Mouse (Mus musculus) c-Kit-negative CD71-positive TER-119-positive erythroid progenitor cells, embryonic 14.5 days (primary cell): Measurements from ENCODE around the gene Spag17.

Experiments used
- DNase-seq: peaks from one replicate; pipeline ENCODE4 v3.0.0-alpha.2; 2013; ENCODE audit warnings: low read depth, low spot score

The Spag17 gene

DNA sequence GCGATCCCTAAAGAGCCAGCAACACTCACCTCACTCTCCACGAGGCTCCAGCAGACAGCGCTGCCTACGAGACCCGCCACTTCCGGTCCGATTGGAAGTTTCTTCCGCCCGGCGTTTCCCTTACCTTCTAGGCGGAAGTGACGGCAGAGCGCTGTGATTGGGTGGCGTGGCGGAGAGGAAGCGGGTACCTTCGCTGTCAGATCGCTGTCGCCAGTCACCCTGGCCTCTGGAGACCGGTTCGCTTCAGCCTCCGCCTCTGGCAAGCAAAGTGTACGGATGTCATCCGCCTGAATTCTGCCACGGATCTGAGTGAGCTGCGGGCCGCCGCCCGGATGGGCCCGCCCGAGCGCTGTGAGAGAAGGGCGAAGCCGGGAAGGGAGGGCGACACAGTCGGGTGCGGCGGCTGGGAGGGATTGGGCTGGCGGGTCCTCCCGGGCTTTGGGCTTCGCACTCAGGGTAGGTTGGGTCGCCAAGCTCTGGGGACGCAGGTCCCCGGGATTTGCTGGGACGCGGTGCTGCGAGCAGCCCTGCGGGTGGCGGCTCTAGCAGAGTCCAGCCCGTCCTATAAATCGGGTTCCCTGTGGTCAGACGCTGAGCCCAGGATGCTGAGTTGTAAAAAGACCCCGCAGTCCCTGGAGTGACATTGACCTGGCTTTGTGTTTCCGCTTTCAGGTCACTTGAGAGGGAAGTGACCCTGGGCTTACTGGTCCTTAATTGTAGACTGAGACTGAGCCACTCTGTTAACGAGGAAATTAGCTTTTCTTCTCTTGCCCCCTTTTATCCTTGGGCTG, 277.3 kb downstream of the Spag17 start, which contains the start of the genes Gdap2 and Wdr3:
Gene Gdap2, plus strand, starts transcription at position 67 of the 791 bp plus-strand sequence.
Gene Wdr3, minus strand, starts transcription at position 93 of the 791 bp plus-strand sequence.
- peak; percentile 88 for DNase-seq

DNA sequence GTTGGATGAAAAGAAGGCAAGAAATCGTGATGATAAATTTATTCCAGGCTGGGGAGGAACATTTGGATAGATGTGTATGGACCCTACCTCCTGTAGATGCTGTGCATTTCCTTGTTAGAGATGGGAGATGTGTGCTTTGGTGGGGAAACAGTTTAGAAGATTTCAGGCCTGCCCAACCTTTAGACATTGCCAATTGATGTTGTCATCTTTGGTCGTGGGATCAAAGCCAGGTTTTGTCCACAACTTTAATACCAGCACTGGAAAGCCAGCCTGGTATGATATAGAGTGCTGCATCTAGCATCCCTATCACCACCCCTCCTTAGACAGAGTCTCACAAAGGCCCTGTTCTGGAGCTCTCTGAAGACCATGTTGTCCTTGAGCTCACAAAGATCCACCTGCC, 278.4 kb downstream of the Spag17 start:
- DNase-seq: no peak

DNA sequence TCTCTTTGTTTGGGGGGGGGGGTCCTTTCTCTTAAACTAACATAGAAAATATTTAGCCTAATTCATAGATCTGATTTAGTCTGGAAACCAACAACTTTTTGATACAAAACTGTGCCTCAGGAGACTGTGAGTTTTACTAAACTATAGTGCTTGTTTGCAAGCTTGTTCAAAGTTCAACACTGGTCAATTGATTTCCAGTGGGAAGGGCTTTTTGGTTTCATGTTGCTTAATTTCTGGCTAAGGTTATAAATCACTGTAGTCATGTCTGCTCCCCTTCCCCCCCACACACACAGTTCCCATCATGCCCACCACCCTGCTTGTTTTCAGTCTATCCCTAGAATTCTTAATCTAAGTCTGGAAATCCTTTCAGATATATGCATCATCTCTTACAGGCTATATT, 279.8 kb downstream of the Spag17 start:
- DNase-seq: no peak

DNA sequence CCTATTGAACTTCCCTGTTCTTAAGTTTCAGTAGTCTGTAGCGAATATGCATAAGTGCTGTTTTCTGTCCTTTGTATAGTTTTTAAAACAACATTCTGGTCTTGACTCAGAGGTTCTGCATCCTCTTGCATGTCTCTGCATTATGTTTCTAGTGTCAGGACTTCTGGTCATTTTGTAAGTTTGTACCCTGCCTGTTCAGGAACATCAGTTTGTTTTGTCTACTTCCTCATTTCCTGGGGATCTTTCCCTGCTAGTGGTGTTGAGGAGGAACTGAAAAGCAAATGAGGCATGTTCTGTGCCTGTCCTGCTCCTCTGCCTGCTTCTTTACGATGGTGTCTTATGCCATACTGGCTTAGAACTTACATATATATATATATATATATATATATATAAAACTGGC, 290.8 kb downstream of the Spag17 start:
- DNase-seq: no peak

DNA sequence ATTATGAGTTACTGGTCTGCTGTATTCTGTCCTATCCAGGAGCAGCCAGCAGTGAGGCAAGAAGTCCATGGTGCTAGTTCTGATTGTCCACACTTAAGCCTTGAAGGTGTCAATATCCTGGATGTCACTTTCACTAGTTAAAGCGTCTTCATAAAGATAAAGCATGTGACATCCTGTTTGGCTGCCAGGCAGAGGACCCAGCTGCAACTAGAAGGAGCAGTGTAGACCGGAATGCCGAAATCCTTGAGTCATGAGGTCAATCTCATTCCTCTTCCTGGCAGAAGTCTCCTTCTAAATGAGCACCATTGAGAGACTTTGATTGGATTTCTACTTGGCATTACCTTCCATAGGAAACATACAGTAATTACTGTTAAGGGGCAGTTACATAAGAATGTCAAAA, 295.3 kb downstream of the Spag17 start:
- DNase-seq: no peak

DNA sequence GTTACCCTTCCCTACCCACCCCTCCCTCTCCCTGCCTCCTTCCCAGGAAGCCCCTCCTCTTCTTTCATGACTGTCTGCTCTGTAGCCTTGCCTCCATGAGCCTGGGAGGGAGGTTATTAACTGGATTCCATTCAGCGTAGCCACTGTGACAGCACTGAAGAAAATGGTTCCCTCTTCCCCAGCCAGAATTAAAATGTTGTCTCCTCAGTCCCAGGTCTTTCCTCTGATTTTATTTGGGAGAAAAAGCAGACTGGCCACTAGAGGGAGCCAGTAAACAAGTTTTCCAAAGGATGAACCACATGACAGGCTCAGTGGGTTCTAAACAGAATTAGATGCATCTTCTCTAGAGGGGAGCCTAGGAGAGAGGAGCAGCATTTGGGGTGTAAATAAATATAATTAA, 304.2 kb downstream of the Spag17 start:
- DNase-seq: peak; percentile 54

DNA sequence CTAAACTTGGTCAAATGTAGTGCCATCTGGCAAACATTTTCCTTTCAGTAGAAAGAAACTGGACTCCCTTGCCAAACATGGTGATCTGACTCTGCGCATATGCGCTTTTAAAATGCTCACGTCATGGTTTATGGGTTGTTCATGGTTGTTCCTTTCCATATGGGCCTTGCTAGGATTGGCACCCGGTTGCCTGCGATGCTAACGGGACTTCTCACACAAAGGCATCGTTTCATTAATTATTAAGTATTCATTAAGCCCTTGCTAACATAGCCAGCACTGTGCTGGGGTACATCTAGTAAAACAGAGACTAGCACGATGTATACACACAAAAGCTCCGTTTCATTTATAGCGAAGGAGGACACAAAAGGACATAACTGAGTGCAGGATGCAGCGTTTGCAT, 304.7 kb downstream of the Spag17 start:
- no peak for DNase-seq
